Mouse (Mus musculus) hematopoietic stem cell, adult 5-6 weeks (primary cell): ENCODE results near the gene Dnmt3b. TPM values are rescaled to one million over a fixed set of nuclear protein-coding genes. Genes with fewer than 3 reads are reported as not detected.

ENCODE experiments used
- total RNA-seq: library from RNA; stranded (forward); fragments of 172-1452, 232-1000 nt; gene quantifications from 2 replicates; pipeline ENCODE4 v1.2.3, GENCODE M21; 2017

Dnmt3b gene
- total RNA-seq, 1 experiment from 2014 or later: 41.4 TPM

Other genes with a start within 250 kb of the Dnmt3b start
- not detected in 2 replicates for gene 4930404H24Rik, start 156.7 kb upstream of the Dnmt3b start, total RNA-seq
- gene Nol4l, start 119.5 kb upstream of the Dnmt3b start, total RNA-seq: 5.2 and 8.1 TPM in 2 replicates
- gene Commd7, start 16.7 kb upstream of the Dnmt3b start, total RNA-seq: 37.0 and 55.8 TPM in 2 replicates
- not detected in 2 replicates for gene Dnmt3c, start 47.2 kb downstream of the Dnmt3b start, total RNA-seq
- gene Mapre1, start 91.8 kb downstream of the Dnmt3b start, total RNA-seq: 134 and 210 TPM in 2 replicates
- 0.19 TPM in 1 of 2 replicates, not detected in the other for gene Efcab8, start 130.5 kb downstream of the Dnmt3b start, total RNA-seq
- gene Sun5, start 221.6 kb downstream of the Dnmt3b start, total RNA-seq: not detected in 2 replicates
- gene Bpifb2, start 225.6 kb downstream of the Dnmt3b start, total RNA-seq: not detected in 2 replicates